Mouse (Mus musculus): ENCODE results near the gene Lurap1l.

Gene Lurap1l

GRCm38 (mm10) chr4:80917812-80918211, 7.4 kb downstream of the Lurap1l start:
- no peak for DNase-seq (ENCODE audit: low spot score)

DNA sequence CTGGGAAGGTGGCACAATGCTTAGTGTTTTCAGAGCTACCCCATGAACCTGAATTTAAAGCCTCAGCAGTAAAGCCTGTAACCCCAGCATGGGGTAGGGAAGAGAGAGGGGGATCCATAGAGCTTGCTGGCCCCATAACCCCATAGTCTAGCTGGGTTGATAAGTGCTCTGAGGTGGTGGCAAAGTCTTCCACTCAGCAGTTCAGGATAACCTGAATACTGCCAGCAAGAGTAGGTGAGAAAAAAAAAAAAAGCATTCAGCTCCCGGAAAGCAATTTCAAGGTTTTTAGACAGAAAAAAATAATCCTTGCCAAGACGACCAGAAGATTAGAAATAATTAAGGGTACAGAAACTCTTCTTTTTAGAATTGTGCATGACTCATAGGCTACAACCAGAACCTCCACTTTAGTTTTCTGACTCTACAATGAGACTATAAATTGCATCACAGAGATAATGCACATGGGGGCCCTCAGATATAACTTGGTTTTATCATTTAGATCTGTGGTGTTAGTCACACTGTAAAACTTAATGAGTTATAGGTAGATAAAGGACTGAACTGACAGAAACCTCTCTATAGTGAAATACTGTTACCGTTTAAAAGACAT, 8.2 kb downstream of the Lurap1l start:
- DNase-seq (ENCODE audit: low spot score), result no peak

GRCm38 (mm10) chr4:80919217-80919867, 8.9 kb downstream of the Lurap1l start:
- no peak for DNase-seq (ENCODE audit: low spot score)

DNA sequence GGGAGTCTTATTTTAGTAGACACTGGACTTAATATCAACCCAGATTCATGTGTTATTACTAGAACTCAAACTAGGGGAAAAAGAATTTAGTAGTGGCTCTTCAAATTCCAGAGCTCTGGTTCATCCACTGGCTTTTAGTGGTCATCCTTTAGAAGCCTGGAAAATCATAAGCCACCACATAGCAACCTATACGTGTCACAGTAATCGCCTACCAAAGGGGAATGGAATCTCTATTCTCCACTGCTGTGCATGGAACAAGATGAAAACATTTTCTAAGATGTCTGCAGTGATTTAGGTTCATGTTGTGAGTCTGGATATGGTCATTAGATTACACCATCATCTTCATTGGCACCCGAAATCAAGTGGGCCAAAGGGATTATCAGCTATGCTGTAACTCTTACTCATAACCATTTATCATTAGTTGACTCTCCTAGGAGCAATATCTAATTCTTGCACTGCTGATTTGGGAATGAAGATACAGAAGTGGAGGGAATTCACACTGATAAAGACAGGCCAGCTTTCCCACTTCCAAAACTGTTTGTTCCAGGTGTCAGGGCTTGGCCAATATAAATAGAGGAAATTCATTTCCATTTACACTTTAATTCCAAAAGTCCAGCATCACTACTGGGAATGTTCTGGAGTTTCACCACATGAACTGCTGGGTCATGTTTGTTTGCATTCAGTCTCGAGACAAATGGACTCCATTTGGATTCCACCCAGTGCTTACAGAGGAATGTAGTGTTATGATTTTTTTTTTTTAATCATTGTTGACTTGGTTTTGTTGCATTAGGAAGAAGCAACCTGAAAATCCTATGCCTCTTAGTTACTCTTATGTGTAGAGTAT, 11.4 kb downstream of the Lurap1l start:
- DNase-seq (ENCODE audit: low spot score), result no peak

DNA sequence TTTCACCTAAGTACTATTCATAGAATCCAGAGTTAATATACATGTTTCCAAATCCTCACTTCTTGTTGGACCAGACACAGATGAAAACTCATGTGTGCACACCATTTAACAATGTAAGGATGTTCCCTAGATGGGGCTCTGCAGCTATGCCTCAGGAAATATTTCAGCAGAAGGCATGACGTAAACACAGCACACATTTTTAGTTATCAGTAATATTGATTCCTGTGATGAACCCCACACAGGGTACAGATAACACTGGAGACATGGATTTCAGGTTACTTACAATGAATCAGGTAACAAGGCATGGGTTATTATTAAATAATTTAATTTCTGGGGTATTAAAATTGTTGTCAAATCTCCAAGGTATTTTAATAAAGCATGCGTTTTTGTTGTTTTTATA, 12.2 kb downstream of the Lurap1l start:
- DNase-seq (ENCODE audit: low spot score), result no peak

DNA sequence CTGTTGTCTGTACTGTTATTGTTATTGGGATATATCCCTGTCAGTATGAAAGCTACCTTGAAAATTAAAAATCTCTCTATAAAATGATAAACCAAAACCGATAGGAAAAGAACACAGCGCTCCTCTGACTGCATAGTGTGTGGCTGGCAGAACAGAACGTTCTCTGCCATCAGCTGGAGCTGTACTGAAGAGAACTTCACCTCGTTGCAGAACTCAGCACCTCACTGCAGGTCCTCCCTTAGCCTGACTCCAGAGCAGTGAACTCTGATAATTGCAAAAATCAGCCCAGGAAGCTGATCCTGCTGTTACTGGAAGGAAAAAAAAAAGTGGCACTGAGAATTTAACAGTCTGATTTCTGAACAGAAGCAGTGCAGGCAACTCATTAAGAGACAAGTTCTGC, 14.4 kb downstream of the Lurap1l start:
- DNase-seq (ENCODE audit: low spot score), result no peak

GRCm38 (mm10) chr4:80925752-80926519, 15.5 kb downstream of the Lurap1l start:
- no peak for DNase-seq (ENCODE audit: low spot score)

DNA sequence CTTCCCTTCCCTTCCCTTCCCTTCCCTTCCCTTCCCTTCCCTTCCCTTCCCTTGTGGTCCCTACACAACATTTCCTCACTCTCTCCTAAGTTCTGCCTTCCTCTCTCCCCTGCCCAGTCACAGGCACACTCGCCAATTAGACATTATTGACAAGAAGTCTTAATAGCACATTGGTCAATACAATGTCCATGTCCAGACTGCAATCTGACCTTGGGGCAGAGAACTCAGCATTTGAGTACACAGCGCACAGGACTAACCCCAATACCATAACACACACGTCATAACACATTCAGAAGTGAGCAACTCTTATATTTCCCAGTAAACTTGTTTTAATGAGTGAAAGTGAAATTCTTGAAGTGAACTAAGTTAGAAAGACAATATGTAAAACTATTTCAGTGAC, 24.3 kb downstream of the Lurap1l start:
- no peak for DNase-seq (ENCODE audit: low spot score)

- DNase-seq (ENCODE audit: low spot score), result no peak
Observed at GRCm38 (mm10) chr4:80939115-80939514, 28.7 kb downstream of the Lurap1l start.

DNA sequence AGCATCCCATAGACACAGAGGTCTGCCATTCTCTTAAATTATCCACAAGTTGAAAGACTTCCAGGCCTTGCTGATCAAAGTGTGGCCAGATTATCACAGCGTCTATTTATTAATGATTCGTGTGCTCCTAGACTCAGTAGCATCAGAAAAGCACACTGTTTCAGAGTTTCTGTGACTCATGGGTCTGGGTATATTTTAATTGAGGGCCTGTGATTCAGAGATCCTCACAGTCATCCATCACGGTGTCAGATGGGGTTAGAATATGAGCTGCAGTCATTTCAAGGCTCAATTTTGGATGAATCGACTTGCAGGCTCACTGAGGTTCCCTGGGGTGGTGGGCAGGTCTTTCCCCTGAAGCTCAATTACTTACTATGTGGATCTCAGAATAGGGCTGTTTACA, 30.5 kb downstream of the Lurap1l start:
- DNase-seq (ENCODE audit: low spot score), result no peak

DNA sequence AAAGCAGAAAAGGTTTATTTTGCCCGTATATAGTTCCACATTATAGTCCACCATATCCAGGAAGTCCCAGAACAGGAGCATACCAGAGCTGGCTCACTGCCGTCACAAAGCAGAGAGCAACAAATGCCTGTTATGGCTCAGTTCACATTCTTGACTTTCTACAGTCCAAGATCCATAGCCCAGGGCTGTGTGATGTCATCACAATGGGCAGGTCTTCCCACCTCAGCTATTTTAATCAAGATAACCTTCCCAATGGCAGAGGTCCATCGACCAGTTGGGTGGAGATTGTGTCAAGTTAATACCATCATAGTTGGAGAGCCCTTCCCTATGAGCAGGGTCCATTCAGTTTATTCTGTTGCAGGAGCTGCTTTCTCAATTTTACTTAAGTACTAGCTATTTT, 31.5 kb downstream of the Lurap1l start:
- no peak for DNase-seq (ENCODE audit: low spot score)

DNA sequence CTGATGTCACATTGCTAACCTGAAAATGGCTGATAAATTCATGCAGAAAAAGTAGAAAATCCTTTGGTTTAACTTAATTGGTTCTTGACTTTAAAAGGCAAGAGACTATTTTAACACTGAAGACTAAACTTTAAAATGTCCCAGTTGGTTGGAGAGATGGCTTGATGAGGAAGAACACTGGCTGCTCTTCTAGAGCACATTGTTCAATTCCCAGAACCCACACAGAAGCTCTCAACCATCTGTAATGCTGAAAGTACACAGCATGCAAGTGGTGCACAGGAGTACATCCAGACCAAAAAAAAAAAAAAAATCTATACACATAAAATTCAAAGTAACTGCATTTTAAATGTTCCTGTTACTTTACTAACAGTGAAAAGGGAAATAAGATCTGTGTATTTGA, 34.2 kb downstream of the Lurap1l start:
- DNase-seq (ENCODE audit: low spot score), result no peak

- DNase-seq (ENCODE audit: low spot score), result no peak
Observed at GRCm38 (mm10) chr4:80949110-80949509, 38.7 kb downstream of the Lurap1l start.

DNA sequence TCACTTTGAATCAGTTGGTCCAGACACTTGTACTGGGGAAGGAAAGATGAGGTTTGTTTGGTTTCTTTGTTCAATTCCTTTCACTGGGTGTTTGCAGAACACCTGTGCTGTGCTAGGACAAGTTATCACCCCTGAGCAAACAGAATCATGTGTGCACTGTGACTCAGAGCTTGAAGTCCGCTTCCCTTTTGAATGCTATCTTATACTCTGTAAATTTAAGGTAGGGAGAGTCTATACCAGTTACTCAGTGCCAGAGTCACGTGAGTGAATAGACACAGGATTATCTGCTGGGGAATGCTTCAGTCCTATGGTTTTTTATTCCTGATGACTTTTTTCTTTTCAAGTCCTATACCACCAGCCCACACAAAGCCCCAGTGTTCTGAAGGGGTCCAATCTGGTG, 39.3 kb downstream of the Lurap1l start:
- DNase-seq (ENCODE audit: low spot score), result peak; percentile 17

- no peak for DNase-seq (ENCODE audit: low spot score)
Observed at GRCm38 (mm10) chr4:80950280-80950781, 39.9 kb downstream of the Lurap1l start.

DNA sequence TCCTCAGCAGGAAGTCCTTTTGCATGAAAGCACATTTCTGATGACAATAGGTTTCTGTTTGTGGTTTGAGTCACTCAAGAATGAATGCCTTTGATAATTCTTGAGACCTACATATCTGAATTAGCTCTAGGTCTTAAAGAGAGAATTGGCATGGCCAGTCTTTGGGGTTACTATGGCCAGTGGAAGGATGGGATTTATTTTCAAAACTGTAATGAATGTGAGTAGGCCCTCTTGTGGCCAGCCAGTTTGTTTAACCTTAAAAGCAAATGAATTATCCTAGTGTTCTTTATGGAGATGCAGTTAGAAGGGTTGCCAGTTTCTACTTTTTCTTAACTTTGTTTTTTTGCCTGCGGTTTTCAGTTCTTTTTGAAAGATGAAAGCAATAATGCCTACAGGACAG, 42.2 kb downstream of the Lurap1l start:
- no peak for DNase-seq (ENCODE audit: low spot score)

DNA sequence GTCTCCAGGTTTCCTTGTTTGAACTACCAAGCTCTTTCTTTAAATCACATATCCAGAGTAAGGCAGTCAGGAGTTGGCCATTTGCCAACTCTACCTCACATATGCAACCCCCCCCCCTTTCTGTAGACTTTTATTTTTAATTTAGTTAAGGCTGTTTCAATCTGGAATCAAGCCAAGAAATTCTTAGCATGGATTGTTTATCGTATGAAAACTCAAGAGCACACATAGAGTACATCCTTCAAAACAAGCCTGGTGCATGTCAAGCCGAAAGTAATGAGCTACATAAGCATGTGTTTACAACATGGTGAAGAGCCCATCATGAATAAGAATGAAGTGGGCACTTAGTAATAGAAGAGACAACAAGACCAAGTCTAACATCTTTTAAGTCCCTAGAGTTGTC, 45.5 kb downstream of the Lurap1l start:
- no peak for DNase-seq (ENCODE audit: low spot score)

DNA sequence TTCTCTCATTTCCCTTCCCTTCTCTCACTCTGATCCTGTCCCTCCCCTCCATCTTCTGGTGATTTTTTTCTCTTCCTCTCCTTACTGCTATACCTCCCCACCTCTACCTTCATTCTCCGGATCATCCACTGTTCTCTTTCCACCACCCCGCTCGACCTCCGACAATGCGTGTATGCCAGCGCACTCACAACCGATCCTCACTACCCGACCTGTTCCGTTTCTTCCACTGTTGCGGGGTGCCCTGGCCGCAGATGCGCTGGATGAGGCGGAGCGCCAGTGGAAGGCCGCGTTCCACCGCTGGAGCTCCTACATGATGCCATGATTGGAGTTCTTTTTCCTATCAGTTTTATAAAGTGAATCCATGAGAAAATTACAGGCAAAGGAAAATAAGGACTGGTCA, 57.1 kb downstream of the Lurap1l start:
- no peak for DNase-seq (ENCODE audit: low spot score)

DNA sequence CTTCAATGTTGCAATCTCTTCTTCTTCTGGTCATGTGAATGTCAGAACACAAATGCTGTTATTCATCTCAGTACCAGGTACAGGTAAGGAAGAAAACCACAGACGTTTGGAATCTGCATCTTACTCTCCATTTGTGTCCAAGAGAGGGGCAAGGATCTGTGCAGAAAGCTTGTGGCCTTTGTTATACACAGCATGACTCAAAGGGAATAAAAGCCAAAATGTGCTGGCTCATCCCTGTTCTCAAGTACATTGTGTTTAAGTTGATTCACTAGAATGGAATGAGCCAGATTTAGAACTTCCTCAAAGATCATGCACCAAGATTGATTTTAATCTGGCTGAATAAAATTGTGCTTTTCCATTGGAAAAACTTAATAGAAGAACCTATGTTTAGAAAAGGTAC, 61.4 kb downstream of the Lurap1l start:
- DNase-seq (ENCODE audit: low spot score), result no peak

DNA sequence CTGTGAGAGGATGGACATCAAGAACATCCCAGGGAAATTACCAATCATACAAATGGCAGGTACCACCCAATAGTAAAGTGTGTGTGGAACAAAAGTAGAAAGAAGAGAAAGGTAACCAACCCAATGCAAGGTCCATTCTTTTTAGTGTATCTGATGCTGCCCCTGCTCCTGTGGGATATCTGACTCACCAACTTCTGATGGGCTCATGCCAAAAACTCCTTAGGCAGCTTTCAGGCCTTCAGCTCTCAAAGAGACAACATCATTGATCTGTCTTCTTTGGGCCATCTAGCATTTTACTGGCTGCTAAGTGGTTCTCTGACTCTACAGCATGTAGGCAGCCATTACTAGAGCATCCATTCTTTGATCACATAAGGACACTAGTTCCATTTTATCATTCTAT, 63.5 kb downstream of the Lurap1l start:
- no peak for DNase-seq (ENCODE audit: low spot score)

DNA sequence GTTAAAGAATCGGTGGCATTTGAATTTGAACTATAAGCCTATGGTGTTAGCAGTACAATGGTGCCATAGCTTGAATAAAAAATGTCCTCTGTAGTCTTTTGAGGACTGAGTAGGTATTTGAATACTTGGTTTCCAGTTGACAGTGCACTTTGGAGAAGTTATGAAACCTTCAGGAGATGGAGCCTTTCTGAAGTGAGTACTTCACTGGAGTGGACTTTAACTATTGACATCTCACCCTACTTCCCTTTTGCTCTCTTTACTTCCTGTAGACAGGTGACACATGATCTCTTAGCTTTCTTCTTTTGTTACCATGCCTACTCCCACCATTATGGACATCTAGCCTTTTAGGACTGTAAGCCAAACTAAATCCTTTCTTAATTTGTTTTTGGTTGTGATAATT, 80.4 kb downstream of the Lurap1l start:
- peak; percentile 10 for DNase-seq (ENCODE audit: low spot score)

DNA sequence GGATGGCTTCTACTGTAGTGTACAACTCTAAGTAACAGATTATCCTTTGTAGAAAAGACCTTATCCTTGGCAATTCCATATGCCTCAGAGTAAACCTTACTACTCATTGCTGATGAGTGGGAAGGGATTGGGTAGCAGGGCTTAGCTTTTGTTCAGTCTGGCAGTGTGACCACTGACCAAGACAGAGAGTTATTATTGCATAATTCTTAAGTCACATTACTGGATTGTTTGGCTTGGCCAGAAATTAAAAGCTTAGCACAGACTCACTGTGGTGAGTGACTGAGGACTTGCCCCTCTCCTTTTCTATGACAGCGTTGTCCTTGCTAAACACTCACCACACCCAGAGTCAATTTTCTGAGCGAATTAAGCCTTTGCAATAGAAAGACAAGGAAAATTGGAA, 93.1 kb downstream of the Lurap1l start:
- peak; percentile 12 for DNase-seq (ENCODE audit: low spot score)

Data from lung, postnatal 25 days (tissue).